In the genomic region with DNA sequence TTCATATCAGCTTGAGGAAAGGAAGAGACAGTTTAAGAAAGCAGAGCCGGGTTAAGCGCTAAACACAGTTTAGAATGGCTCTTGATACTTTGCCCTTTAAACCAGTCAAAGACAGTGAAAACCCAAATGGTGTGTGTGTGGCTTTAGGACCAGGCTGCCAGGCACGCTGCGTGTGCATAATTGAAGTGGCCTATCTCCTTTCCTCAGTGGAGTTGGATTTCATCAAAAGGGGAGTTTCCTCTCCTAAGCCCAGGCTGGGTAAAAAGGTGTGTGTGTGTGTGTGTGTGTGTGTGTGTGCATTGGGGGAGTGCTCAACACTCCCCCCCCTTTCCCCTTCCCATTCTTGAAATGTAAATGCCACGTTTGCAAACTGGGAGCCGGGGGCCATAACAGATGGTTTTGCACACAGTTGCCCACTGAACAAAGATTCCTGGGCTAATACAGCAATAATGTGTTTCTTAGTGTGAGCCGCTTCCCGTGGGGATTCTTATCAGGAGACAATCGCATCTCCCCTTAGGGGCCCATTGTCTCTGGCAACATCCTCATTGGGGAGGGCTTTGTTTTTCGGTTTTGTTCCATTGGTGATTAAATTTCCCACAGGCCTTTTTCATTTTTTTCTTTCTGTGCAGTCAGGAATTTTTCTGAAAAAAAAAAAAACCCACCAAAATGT, we compare ENCODE assay signal across 8 mouse cellular contexts. TPM values are rescaled to one million over a fixed set of nuclear protein-coding genes. Genes with fewer than 3 reads are reported as not detected.
A peak's percentile ranks its signal among the peaks of the same experiment; 100 is the strongest.
DNase-seq lines count a peak whose midpoint lies in the region; ATAC-seq and TF ChIP-seq lines count a peak whose summit lies in the region.

No protein-coding gene starts in this region.

- 16% methylated on average over 10 of the region's 10 CpGs for WGBS in heart, embryonic 13.5 days
- 18% methylated on average over 10 of the region's 10 CpGs for WGBS in limb, embryonic 10.5 days
- 32% methylated on average over 10 of the region's 10 CpGs for WGBS in liver, postnatal 0 days (ENCODE audit: insufficient replicate concordance)

- no peaks in the 10 kb centered on the region for H3K9me3 ChIP-seq in heart, embryonic 13.5 days
- no peaks in the 10 kb centered on the region for H3K9me3 ChIP-seq in limb, embryonic 10.5 days (replicated peaks)
- H3K9me3 ChIP-seq in liver, postnatal 0 days (ENCODE audit: low read length), result no peaks in the 10 kb centered on the region

- peak; percentile 30 for DNase-seq in lung, postnatal 10 days
- DNase-seq in lung, postnatal 14 days, result no peak
- DNase-seq in limb, embryonic 10.5 days (ENCODE audit: low spot score), result no peak
- no peak for DNase-seq in urinary bladder, postnatal 10 days (ENCODE audit: low spot score)
- no peak for DNase-seq in right cerebral cortex, postnatal 36 days (ENCODE audit: low spot score in 2 of 2)
- no peak for DNase-seq in liver, postnatal 0 days
- DNase-seq in layer of hippocampus, adult 11-12 months (ENCODE audit: low spot score), result no peak

- ATAC-seq in heart, embryonic 13.5 days (ENCODE audit: extremely low read depth, insufficient number of reproducible peaks, low FRiP score, low TSS enrichment), result no peak
- no peak for ATAC-seq in liver, postnatal 0 days

- peaks cover 32% of the 10 kb centered on the region for H3K4me1 ChIP-seq in heart, embryonic 13.5 days
- peaks cover 41% of the 10 kb centered on the region for H3K4me1 ChIP-seq in limb, embryonic 10.5 days
- no peaks in the 10 kb centered on the region for H3K4me1 ChIP-seq in liver, postnatal 0 days (ENCODE audit: insufficient read depth)

- TF ChIP-seq CTCF in liver, postnatal 0 days (IDR thresholded peaks at IDR 0.05; ENCODE audit: low read depth), result no peak

- peak overlapping the region; percentile 76 for H3K4me3 ChIP-seq in heart, embryonic 13.5 days
- H3K4me3 ChIP-seq in limb, embryonic 10.5 days, result peak overlapping the region; percentile 25
- no peak overlapping the region for H3K4me3 ChIP-seq in liver, postnatal 0 days (ENCODE audit: low read depth, low read length)

- peak overlapping the region; percentile 70; the same call in 1 of the 2 replicates for H3K27ac ChIP-seq in heart, embryonic 13.5 days (replicated peaks)
- peak overlapping the region; percentile 36; the same call in 1 of the 2 replicates for H3K27ac ChIP-seq in limb, embryonic 10.5 days
- no peak overlapping the region for H3K27ac ChIP-seq in liver, postnatal 0 days (ENCODE audit: low read depth)

- H3K9ac ChIP-seq in heart, embryonic 13.5 days, result 0 out of 2 replicates have a peak overlapping the region, but pooled peaks have one; percentile 21
- H3K9ac ChIP-seq in liver, postnatal 0 days (replicated peaks), result no peak overlapping the region

- H3K4me2 ChIP-seq in heart, embryonic 13.5 days, result peak overlapping the region; percentile 91
- no peak overlapping the region for H3K4me2 ChIP-seq in liver, postnatal 0 days (ENCODE audit: low read depth, low read length)

- H3K36me3 ChIP-seq in heart, embryonic 13.5 days, result no peaks in the 10 kb centered on the region
- H3K36me3 ChIP-seq in limb, embryonic 10.5 days, result no peaks in the 10 kb centered on the region
- H3K36me3 ChIP-seq in liver, postnatal 0 days (replicated peaks; ENCODE audit: insufficient read depth, low read length), result no peaks in the 10 kb centered on the region

- no peak for TF ChIP-seq EP300 in liver, postnatal 0 days (IDR thresholded peaks at IDR 0.05; ENCODE audit: low read depth)

- peaks cover 91% of the 10 kb centered on the region for H3K27me3 ChIP-seq in heart, embryonic 13.5 days (replicated peaks)
- peaks cover 44% of the 10 kb centered on the region for H3K27me3 ChIP-seq in limb, embryonic 10.5 days (ENCODE audit: low read depth, poor library complexity, severe bottlenecking)
- peaks cover 29% of the 10 kb centered on the region for H3K27me3 ChIP-seq in liver, postnatal 0 days (ENCODE audit: insufficient read depth, low read length)

RNA-seq across cellular contexts. Expression of a gene that starts 2.3 kb away (rescaled TPM):
- polyA plus RNA-seq in heart, embryonic 13.5 days (2015; fragmentation: Nextera tagmentation; extraction: Ambion mirVana), result 24.6 and 25.1 TPM in 2 replicates
- 21.8 and 28.9 TPM in 2 replicates for polyA plus RNA-seq in limb, embryonic 10.5 days (2016; fragmentation: Nextera tagmentation; extraction: Ambion mirVana)
- polyA plus RNA-seq in liver, postnatal 0 days (2015; fragmentation: Nextera tagmentation; extraction: Ambion mirVana), result 1.6 and 2.1 TPM in 2 replicates
